Mouse (Mus musculus) inflammation-experienced regulatory T-cells, adult 6 months (primary cell): ENCODE measurements around the gene Braf. TPM values are rescaled to one million over a fixed set of nuclear protein-coding genes. Genes with fewer than 3 reads are reported as not detected.

Experiments used
- ATAC-seq: one replicate; pipeline ENCODE4 v1.8.0; 2017
- polyA plus RNA-seq, 3 experiments: library from polyadenylated mRNA; unstranded; fragments of 100-300 nt; shearing (Covaris generic); gene quantifications; one replicate each; pipeline ENCODE4 v1.2.1; 2017

Gene Braf
- polyA plus RNA-seq, 3 experiments from 2014 or later = 11.2 to 18.8 (median 18.2) TPM

GRCm38 (mm10) chr6:39606862-39607261 is 118.4 kb downstream of the Braf start:
- peak; percentile 77 for ATAC-seq

GRCm38 (mm10) chr6:39606056-39606455 is 119.2 kb downstream of the Braf start:
- no peak for ATAC-seq

GRCm38 (mm10) chr6:39604565-39604964 is 120.7 kb downstream of the Braf start:
- ATAC-seq = no peak

- ATAC-seq = no peak
Measured at GRCm38 (mm10) chr6:39601828-39602227, 123.4 kb downstream of the Braf start.

GRCm38 (mm10) chr6:39600851-39601250 is 124.4 kb downstream of the Braf start:
- no peak for ATAC-seq

- ATAC-seq = peak; percentile 99
Measured at GRCm38 (mm10) chr6:39592401-39593214, 132.7 kb downstream of the Braf start, which contains the start of gene Ndufb2. Gene Ndufb2 (plus strand): TSS chr6:39592574.

GRCm38 (mm10) chr6:39591481-39591880 is 133.8 kb downstream of the Braf start:
- no peak for ATAC-seq

- ATAC-seq = no peak
Measured at GRCm38 (mm10) chr6:39585517-39585916, 139.7 kb downstream of the Braf start, which contains the start of gene Gm42420. Gene Gm42420 (plus strand): TSS chr6:39585753.

GRCm38 (mm10) chr6:39581087-39581784 is 144.0 kb downstream of the Braf start:
- no peak for ATAC-seq

- no peak for ATAC-seq
Measured at GRCm38 (mm10) chr6:39580558-39580957, 144.7 kb downstream of the Braf start.

GRCm38 (mm10) chr6:39579552-39579951 is 145.7 kb downstream of the Braf start:
- ATAC-seq = no peak

GRCm38 (mm10) chr6:39574951-39575350 is 150.3 kb downstream of the Braf start:
- no peak for ATAC-seq

- ATAC-seq = no peak
Measured at GRCm38 (mm10) chr6:39574555-39574869, 150.8 kb downstream of the Braf start.

- ATAC-seq = peak; percentile 98
Measured at GRCm38 (mm10) chr6:39573791-39574554, 151.3 kb downstream of the Braf start, which contains the start of gene Adck2. Gene Adck2 (plus strand): TSS chr6:39573873.

GRCm38 (mm10) chr6:39570426-39570825 is 154.8 kb downstream of the Braf start:
- ATAC-seq = no peak

- ATAC-seq = peak; percentile 74
Measured at GRCm38 (mm10) chr6:39567528-39567927, 157.7 kb downstream of the Braf start.

- ATAC-seq = peak; percentile 92
Measured at GRCm38 (mm10) chr6:39562166-39563015, 162.9 kb downstream of the Braf start.

- no peak for ATAC-seq
Measured at GRCm38 (mm10) chr6:39559276-39559939, 165.9 kb downstream of the Braf start.

GRCm38 (mm10) chr6:39557723-39558261 is 167.5 kb downstream of the Braf start, which contains the start of gene Dennd2a:
Gene Dennd2a (minus strand): TSS chr6:39557867.
- no peak for ATAC-seq

- no peak for ATAC-seq
Measured at GRCm38 (mm10) chr6:39556900-39557659, 168.2 kb downstream of the Braf start.

- ATAC-seq = no peak
Measured at GRCm38 (mm10) chr6:39555648-39555945, 169.7 kb downstream of the Braf start.
